Mouse (Mus musculus) heart, postnatal 36 days (tissue): Measurements from ENCODE around the gene Dop1b. TPM values are rescaled to one million over a fixed set of nuclear protein-coding genes. Genes with fewer than 3 reads are reported as not detected.

ENCODE experiments used
- DNase-seq, 2 experiments: peaks; one replicate each; pipeline ENCODE4 v3.0.0; 2021 to 2022
- intact Hi-C: fragments of 180-260 bp; cut with DNase I; formaldehyde crosslinking; loops from one replicate; pipeline ENCODE4 v1.15.1; 2025
- total RNA-seq, 2 experiments: library from RNA; stranded (reverse); gene quantifications; 2 replicates each; pipeline ENCODE4 v1.2.3; 2021

Gene Dop1b
- total RNA-seq, 2 experiments from 2014 or later, result 16.8 to 18.1 TPM

GRCm38 (mm10) chr16:93712189-93712885 is 633 bp downstream of the Dop1b start:
- intact Hi-C loops, result loop anchor here (5.0 to 10.0 kb wide), 5 partner anchors 35 to 662 kb away; partner anchors contain the start of genes Cbr1, Morc3, Pigp and Ttc3
- no peak for DNase-seq

GRCm38 (mm10) chr16:93712966-93713365 is 1.3 kb downstream of the Dop1b start:
- intact Hi-C loops, result loop anchor here (5.0 to 10.0 kb wide), 5 partner anchors 34 to 662 kb away; partner anchors contain the start of genes Cbr1, Morc3, Pigp and Ttc3

GRCm38 (mm10) chr16:93714426-93714825 is 2.7 kb downstream of the Dop1b start:
- intact Hi-C loops, result loop anchor here (5.0 to 10.0 kb wide), 5 partner anchors 33 to 660 kb away; partner anchors contain the start of genes Cbr1, Morc3, Pigp and Ttc3
- no peak for DNase-seq

More at GRCm38 (mm10) chr16:93712966-93713365, 1.3 kb downstream of the Dop1b start:
- no peak for DNase-seq

GRCm38 (mm10) chr16:93715826-93716225 is 4.1 kb downstream of the Dop1b start:
- no peak for DNase-seq
- intact Hi-C loops, result loop anchor here (10.0 kb wide), 1 partner anchor 659 kb away; the partner anchor contains the start of genes Pigp and Ttc3

GRCm38 (mm10) chr16:93717299-93717703 is 5.6 kb downstream of the Dop1b start:
- peak; percentile 79 to 81 for DNase-seq
- intact Hi-C loops, result loop anchor here (10.0 kb wide), 1 partner anchor 658 kb away; the partner anchor contains the start of genes Pigp and Ttc3

- no peak for DNase-seq
- intact Hi-C loops, result no loop called here
Observed at GRCm38 (mm10) chr16:93721771-93722170, 10.1 kb downstream of the Dop1b start.

GRCm38 (mm10) chr16:93722476-93722875 is 10.8 kb downstream of the Dop1b start:
- DNase-seq, result no peak
- intact Hi-C loops, result no loop called here

GRCm38 (mm10) chr16:93725417-93726144 is 13.9 kb downstream of the Dop1b start:
- no peak for DNase-seq
- intact Hi-C loops, result no loop called here

- no peak for DNase-seq
- intact Hi-C loops, result no loop called here
Observed at GRCm38 (mm10) chr16:93726186-93726585, 14.5 kb downstream of the Dop1b start.

- no peak for DNase-seq
- intact Hi-C loops, result no loop called here
Observed at GRCm38 (mm10) chr16:93728676-93729075, 17.0 kb downstream of the Dop1b start.

GRCm38 (mm10) chr16:93729801-93730721 is 18.4 kb downstream of the Dop1b start:
- DNase-seq, result peak in 1 of 2 experiments; percentile 11
- intact Hi-C loops, result no loop called here

- DNase-seq, result no peak
- intact Hi-C loops, result no loop called here
Observed at GRCm38 (mm10) chr16:93731310-93731709, 19.6 kb downstream of the Dop1b start.

- DNase-seq, result no peak
Observed at GRCm38 (mm10) chr16:93732875-93733569, 21.3 kb downstream of the Dop1b start.

GRCm38 (mm10) chr16:93739251-93739650 is 27.5 kb downstream of the Dop1b start:
- no peak for DNase-seq
- intact Hi-C loops, result no loop called here

More at GRCm38 (mm10) chr16:93732875-93733569, 21.3 kb downstream of the Dop1b start:
- intact Hi-C loops, result no loop called here

GRCm38 (mm10) chr16:93742903-93743302 is 31.2 kb downstream of the Dop1b start:
- DNase-seq, result no peak
- intact Hi-C loops, result no loop called here

GRCm38 (mm10) chr16:93744049-93744490 is 32.4 kb downstream of the Dop1b start:
- DNase-seq, result no peak
- intact Hi-C loops, result no loop called here

- DNase-seq, result no peak
- intact Hi-C loops, result loop anchor here (5.0 kb wide), 2 partner anchors 33 to 58 kb away; partner anchors contain the start of gene Dop1b
Observed at GRCm38 (mm10) chr16:93744804-93745340, 33.2 kb downstream of the Dop1b start.

- intact Hi-C loops, result loop anchor here (5.0 kb wide), 2 partner anchors 34 to 59 kb away; partner anchors contain the start of gene Dop1b
- DNase-seq, result no peak
Observed at GRCm38 (mm10) chr16:93746397-93746796, 34.7 kb downstream of the Dop1b start.

- intact Hi-C loops, result loop anchor here (5.0 kb wide), 2 partner anchors 35 to 60 kb away; partner anchors contain the start of gene Dop1b
- peak in 1 of 2 experiments; percentile 34 for DNase-seq
Observed at GRCm38 (mm10) chr16:93746957-93747356, 35.3 kb downstream of the Dop1b start.
